Mouse (Mus musculus) mesoderm, embryonic 11.5 days (tissue): ENCODE data around the gene H2afy.
A peak's percentile ranks its signal among the peaks of the same experiment; 100 is the strongest.

Experiments
- DNase-seq: peaks from one replicate; pipeline ENCODE4 v3.0.0-alpha.2; 2012; ENCODE audit warnings: low read depth, low spot score

H2afy gene

GRCm38 (mm10) chr13:56145523-56145922 is 9.4 kb upstream of the H2afy start:
- DNase-seq: no peak

DNA sequence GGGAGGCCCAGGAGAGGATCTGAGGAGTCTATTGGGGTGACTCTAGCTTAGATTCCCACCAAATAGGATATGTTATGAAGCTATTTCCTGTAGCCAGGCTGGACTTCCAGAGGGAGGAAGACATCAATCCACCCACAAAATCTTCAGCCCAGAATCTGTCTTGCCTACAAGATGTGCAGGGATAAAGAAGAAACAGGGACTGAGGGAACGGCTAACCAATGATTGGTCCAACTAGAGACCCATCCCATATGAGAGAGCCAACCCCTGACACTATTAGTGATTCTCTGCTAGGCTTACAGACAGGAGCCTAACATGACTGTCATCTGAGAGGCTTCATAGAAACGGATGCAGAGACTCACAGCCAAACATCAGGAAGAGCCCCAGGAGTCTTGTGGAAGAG is 7.9 kb upstream of the H2afy start:
- DNase-seq: no peak

DNA sequence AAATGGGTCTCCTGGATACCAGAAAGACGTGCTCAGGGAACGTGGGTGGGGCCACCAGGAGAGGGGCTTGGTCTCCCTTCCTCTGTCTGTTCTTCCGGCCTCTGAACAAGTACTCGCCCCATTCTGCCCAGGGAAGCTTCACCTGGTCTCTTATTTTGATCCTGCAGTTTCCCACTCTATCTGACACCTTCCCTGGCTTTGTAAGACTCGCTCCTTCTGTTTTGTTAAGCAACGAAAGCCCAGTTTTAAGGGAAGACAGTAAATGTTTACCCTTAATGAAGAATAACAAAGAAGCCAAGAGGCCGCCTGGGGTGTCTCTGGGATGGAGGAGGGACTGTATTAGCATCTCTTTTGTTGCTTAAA is 7.0 kb upstream of the H2afy start:
- DNase-seq: no peak

GRCm38 (mm10) chr13:56142382-56143150 is 6.4 kb upstream of the H2afy start:
- no peak for DNase-seq

DNA sequence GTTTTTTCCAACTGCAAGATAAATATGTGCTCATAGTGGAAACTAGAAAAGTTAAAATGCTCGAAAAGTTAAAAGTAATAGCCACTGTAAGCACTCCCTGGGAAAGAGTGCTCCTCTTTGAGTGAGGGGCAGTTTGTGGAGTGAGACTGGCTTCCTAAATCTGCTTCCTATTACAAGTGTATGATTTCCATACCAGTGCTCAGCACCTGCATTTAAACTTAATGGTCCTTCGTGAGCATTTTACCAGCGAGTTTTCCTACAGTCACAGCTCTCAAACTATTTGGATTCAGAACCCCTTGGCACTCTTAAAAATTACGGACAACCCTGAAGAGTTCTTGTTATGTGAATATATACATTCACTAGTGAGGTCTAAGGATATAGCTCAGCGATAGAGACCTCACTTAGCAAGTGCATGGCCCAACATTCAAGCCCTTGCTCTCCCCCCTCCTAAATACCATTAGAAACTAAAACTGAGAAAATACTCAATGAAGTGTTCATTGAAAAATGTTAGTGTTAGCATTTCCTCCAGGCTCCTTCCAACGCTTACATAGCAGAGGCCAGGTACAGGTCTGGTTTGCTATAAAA is 3.1 kb upstream of the H2afy start:
- no peak for DNase-seq

- peak; percentile 86 for DNase-seq
Observed at GRCm38 (mm10) chr13:56135231-56136052, 719 bp downstream of the H2afy start.

DNA sequence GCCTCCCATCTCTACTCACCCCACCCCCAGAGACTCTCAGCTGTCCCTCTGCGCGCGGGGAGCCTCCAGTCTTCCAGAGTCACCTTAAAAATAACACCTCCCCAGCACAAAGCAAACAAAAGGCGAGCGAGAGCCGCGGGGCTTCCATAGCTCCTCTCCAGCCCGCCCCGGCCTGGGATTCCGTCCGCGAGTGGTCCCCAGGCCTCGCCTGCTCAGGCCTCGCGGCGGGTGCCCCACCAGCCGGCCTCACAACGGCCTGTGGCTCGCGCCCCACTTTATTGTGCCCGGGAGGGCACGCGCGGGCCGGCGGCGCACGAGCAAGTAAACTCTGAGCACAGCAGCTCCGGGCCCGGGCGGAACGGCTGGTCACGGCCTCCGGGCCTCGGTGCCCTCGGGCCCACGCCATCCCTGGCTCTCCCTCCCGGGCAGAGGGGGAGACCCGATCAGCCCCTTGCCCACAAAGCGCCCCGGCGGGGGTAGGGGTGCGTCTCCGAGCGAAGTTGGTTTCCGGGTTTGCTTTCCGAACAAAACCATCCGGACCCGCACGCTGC is 1.5 kb downstream of the H2afy start:
- no peak for DNase-seq

DNA sequence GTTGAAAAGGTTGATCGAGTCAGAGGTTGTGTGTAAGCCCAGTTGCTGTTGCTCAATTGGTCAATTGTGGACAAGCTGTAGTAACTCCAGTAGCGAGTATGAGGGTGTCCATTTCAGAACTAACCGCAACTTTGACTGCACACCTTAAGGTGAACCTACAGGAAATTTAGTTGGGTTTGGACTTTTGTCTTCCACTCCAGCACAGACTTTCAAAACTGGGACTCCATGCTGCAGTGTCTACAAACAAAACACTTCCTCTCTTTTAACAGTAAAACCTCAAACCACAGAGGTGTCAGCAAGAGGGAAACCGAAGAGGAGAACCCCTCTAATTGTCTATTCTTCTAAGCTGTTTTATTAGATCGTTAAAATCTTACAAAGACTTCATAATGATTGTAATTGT is 2.1 kb downstream of the H2afy start:
- no peak for DNase-seq

GRCm38 (mm10) chr13:56132941-56133340 is 3.2 kb downstream of the H2afy start:
- no peak for DNase-seq

DNA sequence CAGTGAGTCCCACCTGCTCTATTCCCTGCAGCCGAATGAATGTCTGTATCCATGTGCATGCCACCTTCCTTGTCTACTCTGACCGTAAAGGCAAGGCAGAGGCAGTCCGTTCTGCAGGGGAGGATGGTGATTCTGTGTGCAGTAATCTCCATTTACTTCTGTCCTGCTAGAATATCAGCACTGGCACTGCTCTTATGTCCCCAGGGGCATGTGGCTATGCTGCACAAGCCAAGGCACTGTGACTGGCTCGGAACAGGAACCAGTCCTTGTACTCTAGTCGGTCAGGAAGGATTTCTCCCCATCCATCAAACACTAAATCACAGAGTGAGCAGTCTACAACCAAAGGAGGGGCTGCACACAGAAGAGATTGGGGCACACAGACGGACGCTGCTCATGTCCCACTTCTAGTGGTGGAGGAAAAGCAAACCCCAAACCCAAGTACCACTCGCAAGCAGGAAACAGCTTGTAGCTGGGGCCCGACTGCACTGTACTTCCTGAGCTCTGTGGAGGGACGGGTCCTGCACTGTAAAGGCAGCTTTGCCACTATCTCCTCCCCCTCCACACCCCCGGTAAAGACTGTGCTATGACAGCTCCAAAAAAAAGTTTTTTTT is 3.7 kb downstream of the H2afy start:
- no peak for DNase-seq

DNA sequence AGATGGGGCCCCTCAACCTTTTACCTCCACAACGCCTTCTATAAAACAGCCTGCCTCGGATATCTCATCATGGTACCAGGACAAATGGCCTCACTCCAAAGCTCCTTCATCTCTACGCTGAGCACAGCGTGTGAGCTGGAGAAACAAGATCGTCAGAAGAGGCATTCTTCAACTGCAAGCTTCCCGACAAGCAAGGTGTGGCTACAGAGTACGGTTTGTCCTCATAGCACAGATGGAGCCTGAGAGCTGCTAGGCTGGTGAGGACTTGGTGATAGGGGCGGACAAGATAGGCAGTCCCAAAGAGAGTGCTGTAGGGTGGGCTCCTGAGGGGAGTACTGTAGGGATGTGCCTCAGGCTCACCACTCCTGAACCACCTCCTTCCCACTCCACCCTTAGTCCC is 5.6 kb downstream of the H2afy start:
- DNase-seq: no peak

DNA sequence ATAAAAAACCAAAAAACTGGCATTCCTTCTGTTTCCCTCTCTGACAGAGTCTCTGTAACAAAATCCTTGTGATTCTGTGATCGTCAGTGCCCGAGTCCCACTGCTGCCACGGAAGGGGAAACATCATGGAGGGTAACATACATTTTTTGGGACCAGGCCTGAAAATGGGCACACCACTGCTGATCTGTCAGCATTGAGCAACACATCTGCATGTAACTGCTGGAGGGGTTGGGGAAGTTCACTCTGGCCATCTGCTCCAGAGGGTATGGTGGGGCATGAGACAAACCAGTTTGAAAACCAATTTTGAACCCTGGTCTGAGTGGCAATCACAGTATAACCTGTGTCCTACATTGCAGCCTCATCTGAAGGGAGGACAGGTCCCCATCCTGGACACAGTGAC is 6.6 kb downstream of the H2afy start:
- no peak for DNase-seq

GRCm38 (mm10) chr13:56129014-56129413 is 7.1 kb downstream of the H2afy start:
- DNase-seq: no peak

DNA sequence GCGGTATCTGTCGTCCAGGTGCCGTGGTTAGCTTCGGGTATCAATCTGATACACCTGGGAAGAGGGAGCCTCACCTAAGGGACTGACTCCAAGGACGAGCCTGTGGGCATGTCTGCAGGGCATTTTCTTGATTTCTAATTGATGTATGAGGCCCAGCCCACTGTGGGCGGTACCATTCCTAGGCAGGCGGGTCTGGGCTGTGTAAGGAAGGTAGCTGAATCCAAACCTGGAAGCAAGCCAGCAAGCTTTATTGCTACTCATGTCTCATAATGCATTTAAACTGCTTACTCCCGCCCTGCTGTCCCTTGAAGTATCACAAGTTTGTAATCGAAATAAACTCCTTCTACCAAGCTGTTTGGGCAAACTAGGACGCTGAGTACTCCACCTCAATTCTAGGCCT is 10.5 kb downstream of the H2afy start:
- no peak for DNase-seq

- DNase-seq: no peak
Observed at GRCm38 (mm10) chr13:56123075-56123474, 13.1 kb downstream of the H2afy start.

- no peak for DNase-seq
Observed at GRCm38 (mm10) chr13:56117991-56118765, 18.0 kb downstream of the H2afy start.

DNA sequence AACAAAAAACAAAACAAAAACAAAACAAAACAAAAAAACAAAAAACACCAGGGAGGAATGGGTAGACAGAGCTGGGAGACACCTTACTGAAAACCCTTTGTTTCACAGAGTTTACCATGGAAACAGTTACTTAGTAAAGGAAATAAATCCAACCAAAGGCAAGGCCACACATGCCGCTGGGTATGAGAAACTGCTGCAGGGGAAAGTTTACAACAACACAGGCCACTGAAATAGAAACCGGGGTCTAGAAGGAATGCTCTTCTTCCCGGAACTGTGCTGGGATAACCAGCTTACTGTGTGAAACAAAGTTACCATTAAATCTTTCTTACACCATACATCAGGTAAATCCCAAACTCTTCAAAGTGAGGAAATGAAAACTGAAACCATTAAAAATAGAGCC is 20.3 kb downstream of the H2afy start:
- DNase-seq: no peak

- no peak for DNase-seq
Observed at GRCm38 (mm10) chr13:56115386-56115785, 20.8 kb downstream of the H2afy start.

GRCm38 (mm10) chr13:56113431-56114248 is 22.5 kb downstream of the H2afy start:
- no peak for DNase-seq

- no peak for DNase-seq
Observed at GRCm38 (mm10) chr13:56112980-56113379, 23.2 kb downstream of the H2afy start.
